Mouse (Mus musculus) forebrain, embryonic 13.5 days (tissue): ENCODE data around the gene Nr1d2. TPM values are rescaled to one million over a fixed set of nuclear protein-coding genes. Genes with fewer than 3 reads are reported as not detected.

Experiments
- microRNA-seq: library from miRNA; unstranded; fragments of <30 nt; microRNA quantifications from one replicate; pipeline ENCODE4, GENCODE M21; 2016
- polyA plus RNA-seq: library from polyadenylated mRNA; unstranded; fragments of >200 nt; fragmentation: Nextera tagmentation; extraction: Ambion mirVana; gene quantifications from 2 replicates; pipeline ENCODE4 v1.2.1, GENCODE M21; 2015

Gene Nr1d2
- polyA plus RNA-seq, 1 experiment from 2014 or later = 5.0 TPM

Small RNA genes lying within 50 kb of the gene (microRNA-seq; reads per million reads assigned to microRNA genes)
- not detected for gene Gm44469

Other genes with a start within 250 kb of the Nr1d2 start
- gene Nkiras1, start 32.0 kb upstream of the Nr1d2 start, polyA plus RNA-seq = 21.7 and 25.7 TPM in 2 replicates
- gene Rpl15, start 32.3 kb upstream of the Nr1d2 start, polyA plus RNA-seq = 354 and 406 TPM in 2 replicates
- 198 and 202 TPM in 2 replicates for gene Ube2e1, start 92.7 kb upstream of the Nr1d2 start, polyA plus RNA-seq